Mouse (Mus musculus) kidney, postnatal 10 days (tissue): ENCODE data around the gene Nudt3.
A peak's percentile ranks its signal among the peaks of the same experiment; 100 is the strongest.

Experiments
- DNase-seq: peaks from one replicate; pipeline ENCODE4 v3.0.0; 2021; ENCODE audit warnings: mixed read lengths

The Nudt3 gene

DNA sequence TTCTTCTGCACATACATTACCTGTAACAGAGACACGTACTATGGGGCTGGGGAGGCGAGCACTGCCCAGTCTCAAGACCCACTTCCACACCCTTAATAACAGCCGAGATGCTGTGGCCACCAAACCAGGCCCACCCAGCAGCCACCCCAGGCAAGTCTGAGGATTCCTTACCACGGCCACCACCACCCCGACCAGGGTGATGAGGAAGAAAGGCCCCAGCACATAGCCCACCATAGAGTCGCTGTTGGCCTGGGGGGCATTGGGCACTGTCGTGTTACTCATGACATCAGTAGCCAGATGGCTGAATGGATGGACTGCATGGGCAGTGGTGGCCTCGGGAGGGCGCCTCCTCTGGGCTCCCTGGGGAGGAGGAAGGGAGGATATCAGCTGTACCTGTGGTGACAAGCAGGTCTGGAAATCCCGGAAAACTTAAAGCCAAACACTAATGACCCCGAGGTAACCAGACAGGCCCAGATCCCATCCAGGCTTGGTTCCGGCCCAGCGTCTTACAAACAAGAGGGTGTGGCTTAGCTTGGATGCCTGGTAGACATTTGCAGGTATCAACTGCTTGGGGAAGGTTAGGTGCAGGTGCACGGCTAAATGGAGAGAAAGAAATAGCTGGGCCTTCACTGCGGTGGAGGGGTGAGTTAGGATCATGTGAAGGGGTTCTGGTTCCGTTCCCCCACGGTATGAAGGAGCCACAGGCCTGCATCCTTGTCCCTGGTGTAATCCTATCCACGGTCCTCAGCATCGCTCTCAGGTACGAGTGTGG, 58.7 kb downstream of the Nudt3 start:
- peak; percentile 28 for DNase-seq

GRCm38 (mm10) chr17:27563771-27564244, 59.5 kb downstream of the Nudt3 start:
- peak; percentile 32 for DNase-seq

GRCm38 (mm10) chr17:27561809-27562526, 61.3 kb downstream of the Nudt3 start:
- DNase-seq = peak; percentile 40

GRCm38 (mm10) chr17:27560926-27561480, 62.3 kb downstream of the Nudt3 start:
- no peak for DNase-seq

DNA sequence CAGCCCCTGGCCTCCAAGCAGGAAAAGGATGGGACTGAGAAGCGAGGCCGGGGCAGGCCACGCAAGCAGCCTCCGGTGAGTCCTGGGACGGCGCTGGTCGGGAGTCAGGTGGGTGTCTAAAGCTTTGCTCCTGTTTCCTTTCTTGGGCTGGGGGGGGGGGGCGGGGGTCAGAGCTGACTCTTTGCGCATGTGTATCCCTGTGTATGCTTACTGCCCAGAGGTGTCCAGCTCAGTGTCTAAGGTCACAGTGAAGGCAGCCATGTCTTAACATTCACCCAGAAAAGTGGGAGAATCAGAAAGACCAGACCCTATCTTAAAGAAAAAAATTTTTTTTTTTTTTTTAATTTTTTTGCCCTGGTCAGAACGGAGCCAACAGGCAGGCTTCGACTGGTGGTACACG, 63.7 kb downstream of the Nudt3 start:
- DNase-seq = no peak

DNA sequence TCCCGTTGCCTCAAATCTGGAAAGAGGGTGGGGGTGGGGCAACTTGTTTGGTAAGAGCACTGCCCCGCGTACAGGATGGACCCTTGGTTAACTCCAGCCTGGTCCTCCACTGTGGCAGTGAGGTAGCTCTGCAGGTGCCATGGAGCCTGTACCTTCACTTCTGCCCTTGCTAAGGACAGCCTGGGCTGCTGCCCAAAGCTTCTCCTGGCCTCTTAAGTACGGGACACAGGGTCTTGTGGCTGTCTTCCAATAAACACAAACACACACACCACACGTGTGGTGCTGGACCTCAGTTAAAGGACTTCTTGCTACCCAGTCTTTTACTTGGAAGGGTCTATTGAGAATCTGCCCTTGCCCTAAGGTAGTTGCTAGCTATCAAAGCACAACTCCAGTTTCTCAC, 64.5 kb downstream of the Nudt3 start:
- no peak for DNase-seq

DNA sequence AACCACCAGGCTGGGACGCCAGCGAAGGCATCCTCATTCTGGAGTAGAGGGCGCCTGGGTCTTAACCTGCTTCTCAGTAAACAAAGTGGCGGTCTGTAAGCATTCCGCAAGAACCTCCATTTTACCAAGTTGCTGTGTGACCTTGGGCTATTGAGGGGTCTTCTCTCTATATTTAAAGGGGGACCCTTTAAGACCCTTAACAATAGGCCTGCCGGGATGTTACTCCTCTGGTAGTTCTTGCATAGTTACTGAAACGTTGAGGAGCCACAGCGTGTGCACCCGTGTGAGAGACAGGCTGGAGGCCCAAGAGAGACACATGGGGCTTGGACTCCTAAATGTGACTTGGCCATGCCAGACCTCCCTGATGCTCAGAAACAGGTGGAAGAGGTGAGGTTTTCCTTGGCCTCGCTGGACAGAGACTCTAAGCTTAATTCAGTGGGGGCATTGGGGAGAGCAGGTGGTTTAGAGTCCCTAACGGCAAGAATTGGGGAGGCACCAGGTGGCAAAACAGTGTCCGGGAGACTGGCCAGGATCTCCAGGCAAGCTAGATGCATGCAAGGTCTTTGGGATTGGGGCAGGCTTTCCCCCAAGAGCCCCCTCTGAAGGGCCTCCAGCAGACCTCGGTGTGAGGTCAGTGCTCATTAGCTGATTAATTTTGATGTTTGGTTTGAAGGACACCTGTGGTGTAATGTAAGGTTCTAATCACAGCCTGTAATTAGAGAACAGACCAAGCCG, 65.2 kb downstream of the Nudt3 start:
- DNase-seq = no peak

- peak; percentile 72 for DNase-seq
Observed at GRCm38 (mm10) chr17:27557181-27557926, 65.9 kb downstream of the Nudt3 start.

- peak; percentile 93 for DNase-seq
Observed at GRCm38 (mm10) chr17:27556315-27557011, 66.8 kb downstream of the Nudt3 start, which contains the start of gene Hmga1. Gene Hmga1, plus strand, starts transcription at chr17:27556497.

DNA sequence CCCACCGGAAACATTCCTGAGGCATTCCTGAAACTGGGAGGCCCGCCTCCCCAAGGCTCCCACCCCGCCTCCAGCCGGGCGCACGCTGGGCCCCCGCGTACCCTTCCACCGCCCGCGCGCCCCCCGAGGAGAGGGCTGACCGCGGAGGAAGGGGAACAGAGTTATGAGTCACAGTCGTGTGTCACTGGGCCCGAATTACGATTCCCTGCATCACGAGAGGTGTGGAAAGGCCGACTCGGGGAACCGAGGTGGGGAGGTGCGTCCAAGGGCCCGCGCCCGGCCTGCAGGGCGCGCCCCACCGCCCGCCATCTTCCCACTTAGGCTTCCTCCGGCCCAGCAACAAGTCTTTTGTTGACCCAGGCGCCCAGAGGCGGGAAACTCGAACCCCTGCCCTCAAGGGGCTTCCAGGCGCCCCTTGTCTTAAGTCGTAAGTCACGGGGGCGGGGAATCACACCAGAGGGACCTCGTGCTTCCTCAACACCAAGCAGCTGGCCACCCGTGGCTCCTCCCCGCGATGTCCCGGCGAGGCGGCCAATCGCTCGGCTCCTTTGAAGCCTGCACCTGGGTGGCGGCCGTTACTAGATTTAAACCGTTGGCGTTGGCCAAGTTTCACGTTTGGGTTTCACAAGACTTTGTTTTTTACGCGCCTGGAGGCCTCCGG, 67.7 kb downstream of the Nudt3 start:
- peak; percentile 82 for DNase-seq

- DNase-seq = peak; percentile 72
Observed at GRCm38 (mm10) chr17:27555075-27555511, 68.2 kb downstream of the Nudt3 start.

GRCm38 (mm10) chr17:27554062-27554960, 69.0 kb downstream of the Nudt3 start:
- no peak for DNase-seq

- DNase-seq = no peak
Observed at GRCm38 (mm10) chr17:27552215-27553201, 70.8 kb downstream of the Nudt3 start.

DNA sequence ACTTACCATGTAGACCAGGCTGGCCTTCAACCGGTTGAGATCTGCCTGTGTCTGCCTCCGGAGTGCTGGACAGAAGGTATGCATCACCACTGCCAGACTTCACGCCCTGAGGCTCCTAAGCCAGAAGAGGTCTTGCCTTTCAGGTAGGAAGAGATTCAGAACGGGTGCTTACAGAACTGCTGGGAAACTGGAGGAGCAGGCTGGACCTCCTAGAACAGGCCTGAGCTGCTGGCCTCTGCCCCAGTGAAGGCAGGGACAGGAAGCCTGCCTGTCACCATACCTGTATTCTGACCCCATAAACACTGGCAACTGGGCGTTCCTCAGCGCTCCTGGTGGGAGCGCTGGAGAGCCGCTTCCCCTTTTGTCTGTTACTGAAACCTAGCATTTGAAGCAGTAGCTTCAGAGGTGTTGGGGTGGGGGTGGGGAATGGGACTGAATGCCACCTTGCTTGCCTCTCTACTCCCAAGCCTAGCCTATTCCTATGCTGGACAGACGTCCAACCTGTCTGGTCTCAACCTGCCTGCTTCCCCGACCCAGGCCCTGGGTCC, 71.8 kb downstream of the Nudt3 start:
- no peak for DNase-seq

DNA sequence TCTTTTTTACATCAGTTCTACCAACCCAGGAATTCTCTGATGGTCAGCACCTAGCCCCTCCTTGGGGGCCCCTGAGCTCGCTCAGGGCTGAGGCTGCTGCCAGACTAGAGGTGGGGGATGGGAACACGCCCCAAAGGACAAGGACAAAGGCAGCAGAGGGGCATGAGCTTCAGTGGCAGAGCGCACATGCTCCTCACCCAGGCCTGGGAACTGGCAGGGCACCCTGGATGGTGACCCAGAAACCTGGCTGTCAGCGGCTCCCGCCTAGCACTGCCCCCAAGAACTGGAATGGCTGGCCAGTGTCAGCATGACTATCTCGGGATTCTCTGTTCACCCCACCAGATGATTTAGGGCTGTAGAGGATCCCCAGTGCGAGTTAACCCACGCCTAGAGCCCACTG, 74.1 kb downstream of the Nudt3 start:
- DNase-seq = no peak

DNA sequence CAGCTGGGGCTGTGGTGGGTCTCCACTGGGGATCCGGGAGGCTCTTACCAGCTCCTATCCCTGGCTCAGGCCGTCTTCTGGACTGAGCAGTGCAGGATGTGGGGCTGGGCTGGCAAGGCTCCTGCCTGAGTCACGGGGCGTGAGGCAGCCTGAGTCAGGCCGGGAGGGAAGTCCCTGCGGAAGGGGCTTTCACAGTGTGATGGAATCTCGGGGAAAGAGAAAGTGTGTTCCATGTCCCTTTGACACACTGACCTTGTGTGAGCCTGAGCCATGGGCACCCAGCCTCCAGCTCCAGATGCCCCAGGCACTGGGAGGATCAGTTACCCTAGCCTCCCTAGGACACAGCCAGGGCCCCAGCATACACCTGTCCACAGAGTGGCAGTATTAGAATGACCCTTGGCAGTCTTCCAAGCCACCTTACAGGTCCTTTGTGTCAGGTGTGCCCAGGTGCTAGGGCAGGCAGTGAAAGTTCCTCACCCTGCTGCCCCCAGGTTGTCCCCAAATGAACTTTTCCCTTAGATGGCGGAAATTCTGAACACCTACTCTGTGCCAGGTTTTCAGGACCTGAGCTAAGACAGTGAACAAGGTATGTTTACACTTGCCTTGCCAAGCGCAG, 75.9 kb downstream of the Nudt3 start:
- peak; percentile 65 for DNase-seq

- peak; percentile 37 for DNase-seq
Observed at GRCm38 (mm10) chr17:27546574-27547085, 76.7 kb downstream of the Nudt3 start.

GRCm38 (mm10) chr17:27545991-27546390, 77.3 kb downstream of the Nudt3 start:
- DNase-seq = no peak
